Mouse (Mus musculus): ENCODE results near the gene Ern2. TPM values are rescaled to one million over a fixed set of nuclear protein-coding genes. Genes with fewer than 3 reads are reported as not detected.

The Ern2 gene
- polyA plus RNA-seq (2015; fragmentation: Nextera tagmentation; extraction: Ambion mirVana): 0.21 TPM in 2 replicates

- Histone ChIP-seq H3K4me1 (ENCODE audit: insufficient read depth, low read depth, low read length) (no peaks in the 10 kb centered on the region), H3K9ac (replicated peaks; ENCODE audit: low read depth) (no peak within 1 kb of the TSS), H3K4me3 (ENCODE audit: low read depth, low read length) (no peak within 1 kb of the TSS), H3K27me3 (replicated peaks; ENCODE audit: insufficient read depth, low read length) (no peaks in the 10 kb centered on the region), H3K36me3 (ENCODE audit: insufficient read depth, low read length) (no peaks in the 10 kb centered on the region), H3K9me3 (ENCODE audit: low read length) (no peaks in the 10 kb centered on the region), H3K27ac (ENCODE audit: low read length) (no peak within 1 kb of the TSS), H3K4me2 (replicated peaks; ENCODE audit: low read depth, low read length) (no peak within 1 kb of the TSS)
- 10% methylated on average over 17 of the region's 17 CpGs for WGBS
- DNase-seq (ENCODE audit: low spot score): no peak
- ATAC-seq: no peak
- TF ChIP-seq EP300 (IDR thresholded peaks at IDR 0.05): no peak
- TF ChIP-seq CTCF (IDR thresholded peaks at IDR 0.05): no peak
Measured at GRCm38 (mm10) chr7:122186043-122186442, at the start of gene Ern2. Gene Ern2, minus strand, starts transcription at chr7:122186207.

- ATAC-seq: no peak
- TF ChIP-seq CTCF (IDR thresholded peaks at IDR 0.05): no peak
- TF ChIP-seq EP300 (IDR thresholded peaks at IDR 0.05): no peak
- 65% methylated on average over 4 of the region's 4 CpGs for WGBS
Measured at GRCm38 (mm10) chr7:122230866-122231265, 44.9 kb upstream of the Ern2 start.

GRCm38 (mm10) chr7:122229916-122230315 is 43.9 kb upstream of the Ern2 start:
- ATAC-seq (no peak), DNase-seq (ENCODE audit: low spot score) (no peak)
- Histone ChIP-seq H3K27me3 (replicated peaks; ENCODE audit: insufficient read depth, low read length) (no peaks in the 10 kb centered on the region), H3K27ac (ENCODE audit: low read length) (no peak overlapping the region), H3K9me3 (ENCODE audit: low read length) (no peaks in the 10 kb centered on the region), H3K9ac (replicated peaks; ENCODE audit: low read depth) (no peak overlapping the region), H3K4me2 (replicated peaks; ENCODE audit: low read depth, low read length) (no peak overlapping the region), H3K36me3 (ENCODE audit: insufficient read depth, low read length) (no peaks in the 10 kb centered on the region), H3K4me3 (ENCODE audit: low read depth, low read length) (no peak overlapping the region), H3K4me1 (ENCODE audit: insufficient read depth, low read depth, low read length) (no peaks in the 10 kb centered on the region)
- 70% methylated on average over 4 of the region's 4 CpGs for WGBS
- no peak for TF ChIP-seq CTCF (IDR thresholded peaks at IDR 0.05)
- TF ChIP-seq EP300 (IDR thresholded peaks at IDR 0.05): no peak

More at GRCm38 (mm10) chr7:122230866-122231265, 44.9 kb upstream of the Ern2 start:
- H3K9me3 ChIP-seq (ENCODE audit: low read length): no peaks in the 10 kb centered on the region
- no peak overlapping the region for H3K4me3 ChIP-seq (ENCODE audit: low read depth, low read length)
- H3K36me3 ChIP-seq (ENCODE audit: insufficient read depth, low read length): no peaks in the 10 kb centered on the region
- H3K27me3 ChIP-seq (replicated peaks; ENCODE audit: insufficient read depth, low read length): no peaks in the 10 kb centered on the region
- no peak overlapping the region for H3K9ac ChIP-seq (replicated peaks; ENCODE audit: low read depth)
- no peak overlapping the region for H3K4me2 ChIP-seq (replicated peaks; ENCODE audit: low read depth, low read length)
- H3K27ac ChIP-seq (ENCODE audit: low read length): no peak overlapping the region
- no peak for DNase-seq (ENCODE audit: low spot score)
- no peaks in the 10 kb centered on the region for H3K4me1 ChIP-seq (ENCODE audit: insufficient read depth, low read depth, low read length)

- ATAC-seq (no peak), DNase-seq (ENCODE audit: low spot score) (no peak)
- 51% methylated on average over 3 of the region's 3 CpGs for WGBS
- Histone ChIP-seq H3K9me3 (ENCODE audit: low read length) (no peaks in the 10 kb centered on the region), H3K4me3 (ENCODE audit: low read depth, low read length) (no peak overlapping the region), H3K4me1 (ENCODE audit: insufficient read depth, low read depth, low read length) (no peaks in the 10 kb centered on the region), H3K9ac (replicated peaks; ENCODE audit: low read depth) (no peak overlapping the region), H3K27me3 (replicated peaks; ENCODE audit: insufficient read depth, low read length) (no peaks in the 10 kb centered on the region), H3K27ac (ENCODE audit: low read length) (no peak overlapping the region), H3K4me2 (replicated peaks; ENCODE audit: low read depth, low read length) (no peak overlapping the region), H3K36me3 (ENCODE audit: insufficient read depth, low read length) (no peaks in the 10 kb centered on the region)
- TF ChIP-seq CTCF (IDR thresholded peaks at IDR 0.05) (no peak), EP300 (IDR thresholded peaks at IDR 0.05) (no peak)
Measured at GRCm38 (mm10) chr7:122229306-122229705, 43.3 kb upstream of the Ern2 start.

- Histone ChIP-seq H3K36me3 (ENCODE audit: insufficient read depth, low read length) (no peaks in the 10 kb centered on the region), H3K4me2 (replicated peaks; ENCODE audit: low read depth, low read length) (no peak overlapping the region), H3K9me3 (ENCODE audit: low read length) (no peaks in the 10 kb centered on the region), H3K27me3 (replicated peaks; ENCODE audit: insufficient read depth, low read length) (no peaks in the 10 kb centered on the region), H3K4me3 (ENCODE audit: low read depth, low read length) (no peak overlapping the region), H3K9ac (replicated peaks; ENCODE audit: low read depth) (no peak overlapping the region), H3K27ac (ENCODE audit: low read length) (no peak overlapping the region), H3K4me1 (ENCODE audit: insufficient read depth, low read depth, low read length) (no peaks in the 10 kb centered on the region)
- no peak for TF ChIP-seq EP300 (IDR thresholded peaks at IDR 0.05)
- no peak for TF ChIP-seq CTCF (IDR thresholded peaks at IDR 0.05)
- 76% methylated on average over 4 of the region's 4 CpGs for WGBS
- DNase-seq (ENCODE audit: low spot score) (no peak), ATAC-seq (no peak)
Measured at GRCm38 (mm10) chr7:122226744-122227143, 40.7 kb upstream of the Ern2 start.

- no peak overlapping the region for H3K4me2 ChIP-seq (replicated peaks; ENCODE audit: low read depth, low read length)
- TF ChIP-seq CTCF (IDR thresholded peaks at IDR 0.05): no peak
- no peak for TF ChIP-seq EP300 (IDR thresholded peaks at IDR 0.05)
- DNase-seq (ENCODE audit: low spot score) (no peak), ATAC-seq (no peak)
- no peaks in the 10 kb centered on the region for H3K9me3 ChIP-seq (ENCODE audit: low read length)
- no peak overlapping the region for H3K4me3 ChIP-seq (ENCODE audit: low read depth, low read length)
- no peaks in the 10 kb centered on the region for H3K4me1 ChIP-seq (ENCODE audit: insufficient read depth, low read depth, low read length)
- H3K27ac ChIP-seq (ENCODE audit: low read length): no peak overlapping the region
- H3K36me3 ChIP-seq (ENCODE audit: insufficient read depth, low read length): no peaks in the 10 kb centered on the region
- no peak overlapping the region for H3K9ac ChIP-seq (replicated peaks; ENCODE audit: low read depth)
- 68% methylated on average over 7 of the region's 7 CpGs for WGBS
- no peaks in the 10 kb centered on the region for H3K27me3 ChIP-seq (replicated peaks; ENCODE audit: insufficient read depth, low read length)
Measured at GRCm38 (mm10) chr7:122226020-122226742, 40.2 kb upstream of the Ern2 start.
